Mouse (Mus musculus): ENCODE results near the gene Gm10800. TPM values are rescaled to one million over a fixed set of nuclear protein-coding genes. Genes with fewer than 3 reads are reported as not detected.
"Not testable (repeated sequence)": the region's sequence is repeated elsewhere in the genome, so short reads cannot be mapped to it uniquely, and the experiment has no call there.

Gene Gm10800
- 1.6 and 2.0 TPM in 2 replicates for polyA plus RNA-seq (2015; fragmentation: Nextera tagmentation; extraction: Ambion mirVana)

- H3K4me1 ChIP-seq (replicated peaks); H3K4me2 ChIP-seq; H3K9ac ChIP-seq; ATAC-seq (ENCODE audit: low FRiP score, low read depth); H3K36me3 ChIP-seq; H3K9me3 ChIP-seq; H3K27ac ChIP-seq (replicated peaks); H3K4me3 ChIP-seq; H3K27me3 ChIP-seq: not testable (repeated sequence)
- WGBS: 84% methylated on average over 4 of the region's 4 CpGs
Measured at GRCm38 (mm10) chr2:98667201-98667600, at the start of gene Gm10800. Gene Gm10800 (minus strand): TSS chr2:98667301.

- Histone ChIP-seq H3K4me1 (replicated peaks) (no peaks in the 10 kb centered on the region), H3K27me3 (no peaks in the 10 kb centered on the region), H3K9me3 (no peaks in the 10 kb centered on the region), H3K4me2 (no peak overlapping the region), H3K9ac (no peak overlapping the region), H3K36me3 (no peaks in the 10 kb centered on the region), H3K27ac (replicated peaks) (no peak overlapping the region), H3K4me3 (no peak overlapping the region)
- no peak for ATAC-seq (ENCODE audit: low FRiP score, low read depth)
- 92% methylated on average over 1 of the region's 1 CpGs for WGBS
Measured at GRCm38 (mm10) chr2:98697533-98697932, 30.4 kb upstream of the Gm10800 start.

GRCm38 (mm10) chr2:98661937-98662336 is 5.2 kb downstream of the Gm10800 start, which contains the start of gene Gm10801:
Gene Gm10801 (plus strand): TSS chr2:98662237.
- not testable (repeated sequence) for H3K4me2 ChIP-seq; H3K27ac ChIP-seq (replicated peaks); H3K9ac ChIP-seq; H3K9me3 ChIP-seq; H3K36me3 ChIP-seq; H3K4me1 ChIP-seq (replicated peaks); ATAC-seq (ENCODE audit: low FRiP score, low read depth); H3K27me3 ChIP-seq; H3K4me3 ChIP-seq
- 78% methylated on average over 4 of the region's 5 CpGs for WGBS

Other genes starting within 250 kb of the Gm10800 start
- gene Gm10801, start 5.1 kb downstream of the Gm10800 start, polyA plus RNA-seq (2015; fragmentation: Nextera tagmentation; extraction: Ambion mirVana): 0.34 and 0.47 TPM in 2 replicates

All from hindbrain, embryonic 15.5 days (tissue).